14 mouse cellular contexts compared by ENCODE assay signal in the genomic region with DNA sequence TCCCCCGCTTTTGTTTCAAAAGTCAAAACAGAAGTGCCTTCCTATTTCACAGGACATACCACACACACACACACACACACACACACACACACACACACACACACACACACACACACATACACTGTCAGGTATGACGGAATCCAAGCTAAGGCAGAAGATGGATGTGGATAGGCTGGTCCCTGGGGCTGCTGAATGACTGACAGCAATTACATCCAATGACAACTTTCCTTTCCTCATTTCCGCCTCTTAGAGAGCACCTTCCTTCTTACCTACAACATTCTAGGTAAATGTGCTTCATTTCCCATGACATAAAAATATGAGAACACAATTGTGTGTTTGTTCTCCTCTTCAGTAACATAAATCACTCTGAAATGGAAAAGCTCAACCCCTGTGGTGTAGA. TPM values are rescaled to one million over a fixed set of nuclear protein-coding genes. Genes with fewer than 3 reads are reported as not detected.
"Had no signal": no experiment of that assay in that cellular context is flagged by ENCODE, and none has a peak within 500 bp of the region (broad histone marks: within the 10 kb centered on the region; RNA-seq: fewer than 3 reads in every experiment).

No protein-coding gene starts in this region.

- H3K4me3 ChIP-seq: limb, embryonic 13.5 days; liver, embryonic 15.5 days; neural tube, embryonic 12.5 days had no signal

- H3K9me3 ChIP-seq: limb, embryonic 13.5 days; liver, embryonic 15.5 days; neural tube, embryonic 12.5 days had no signal

- H3K4me2 ChIP-seq: limb, embryonic 13.5 days; liver, embryonic 15.5 days; neural tube, embryonic 12.5 days had no signal

- H3K27ac ChIP-seq: limb, embryonic 13.5 days; liver, embryonic 15.5 days; neural tube, embryonic 12.5 days had no signal

- H3K36me3 ChIP-seq: limb, embryonic 13.5 days; liver, embryonic 15.5 days; neural tube, embryonic 12.5 days had no signal

- DNase-seq: kidney, postnatal 25 days; layer of hippocampus, adult 9-11 months; lung, adult 2 months; lung, postnatal 36 days; midbrain, embryonic 14.5 days; right cerebral cortex, adult 18-20 months; right cerebral cortex, postnatal 25 days; thymus, postnatal 36 days had no signal

- H3K4me1 ChIP-seq: liver, embryonic 15.5 days; neural tube, embryonic 12.5 days had no signal

- H3K27me3 ChIP-seq: limb, embryonic 13.5 days; liver, embryonic 15.5 days; neural tube, embryonic 12.5 days had no signal

- ATAC-seq: lung, postnatal 0 days had no signal

- H3K9ac ChIP-seq: limb, embryonic 13.5 days; liver, embryonic 15.5 days; neural tube, embryonic 12.5 days had no signal

RNA-seq across cellular contexts. Expression of a gene that starts 56.4 kb away (rescaled TPM):
- total RNA-seq: megakaryocyte progenitor cell, adult 5-6 weeks; monocyte, adult 5-6 weeks had no signal
